Mouse (Mus musculus): ENCODE data around the gene Tacc2. TPM values are rescaled to one million over a fixed set of nuclear protein-coding genes. Genes with fewer than 3 reads are reported as not detected.
"Not testable (repeated sequence)": the region's sequence is repeated elsewhere in the genome, so short reads cannot be mapped to it uniquely, and the experiment has no call there.

The Tacc2 gene
- total RNA-seq, 2 experiments from 2014 or later: 0.30 to 5.0 TPM

DNA sequence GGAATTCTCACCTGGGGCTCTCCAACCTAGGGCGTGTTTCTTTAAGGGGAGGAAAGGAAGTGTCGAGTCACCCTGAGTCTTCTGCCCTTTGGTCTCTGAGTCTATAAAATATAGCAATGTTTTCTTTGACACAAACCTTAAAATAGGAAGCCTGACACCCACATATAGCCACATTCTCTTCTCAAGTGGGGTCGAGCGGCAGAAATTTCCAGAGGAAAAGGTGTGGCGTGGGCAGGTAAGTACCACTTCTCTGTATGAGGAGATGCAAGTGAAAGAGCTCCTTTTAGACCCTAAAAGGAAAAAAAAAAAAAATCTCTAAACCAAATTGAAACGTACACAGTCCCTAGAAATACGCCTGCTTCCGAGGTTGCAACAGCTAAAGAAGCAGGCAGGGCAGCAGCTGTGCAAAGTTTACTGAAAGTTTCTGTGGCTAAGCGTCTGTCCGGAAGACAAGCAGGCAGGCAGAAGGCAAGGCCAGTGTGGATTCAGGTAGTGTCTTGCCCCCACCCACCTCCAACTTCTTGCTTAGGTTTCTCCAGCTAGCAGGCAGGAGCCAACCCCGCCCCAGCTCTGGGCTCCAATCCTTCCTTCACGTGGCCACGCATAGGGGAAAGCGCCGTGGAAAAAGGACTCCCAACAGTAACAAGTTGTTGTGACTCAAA, 68.2 kb downstream of the Tacc2 start:
- ATAC-seq (replicated peaks; ENCODE audit: low FRiP score, poor library complexity, severe bottlenecking): no peak

DNA sequence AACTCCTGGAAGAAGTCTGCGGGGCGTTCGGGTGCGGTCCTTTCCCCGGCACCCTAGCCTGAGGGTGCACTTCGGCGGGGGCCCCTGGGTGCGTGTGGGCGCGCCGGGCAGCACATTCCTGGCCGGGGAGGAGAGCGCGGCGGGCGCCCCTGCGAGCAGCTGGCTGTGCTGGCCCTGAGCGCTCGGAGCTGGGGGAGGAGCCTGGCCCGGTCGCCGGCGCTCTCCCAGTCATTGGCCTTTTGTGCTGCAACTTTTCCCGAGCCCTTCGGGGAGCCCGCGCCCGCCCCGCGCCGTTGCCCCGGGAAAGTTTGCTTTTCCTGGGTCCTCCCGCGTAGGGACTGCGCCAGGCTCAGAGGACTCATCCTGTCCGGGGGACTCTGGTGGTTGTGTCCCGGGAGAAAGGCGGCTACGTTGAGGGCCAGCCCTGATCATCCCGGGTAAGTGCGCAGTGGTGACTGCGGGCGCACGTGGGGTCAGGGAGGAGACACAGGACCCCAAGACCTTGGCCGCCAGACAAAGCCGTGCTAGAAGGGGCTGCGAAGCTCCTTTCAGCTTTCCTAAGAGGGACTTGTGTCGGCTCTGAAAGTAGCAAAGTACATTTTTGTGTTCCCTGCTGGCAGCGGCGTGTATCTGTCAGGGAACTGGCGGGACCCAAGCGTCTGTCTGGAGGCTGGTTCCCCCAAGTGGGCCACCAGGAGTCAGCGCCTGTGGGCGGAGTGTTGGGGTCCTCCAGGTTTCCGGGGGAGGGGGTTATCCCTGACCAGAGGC, 68.9 kb downstream of the Tacc2 start:
- ATAC-seq (replicated peaks; ENCODE audit: low FRiP score, poor library complexity, severe bottlenecking): no peak

DNA sequence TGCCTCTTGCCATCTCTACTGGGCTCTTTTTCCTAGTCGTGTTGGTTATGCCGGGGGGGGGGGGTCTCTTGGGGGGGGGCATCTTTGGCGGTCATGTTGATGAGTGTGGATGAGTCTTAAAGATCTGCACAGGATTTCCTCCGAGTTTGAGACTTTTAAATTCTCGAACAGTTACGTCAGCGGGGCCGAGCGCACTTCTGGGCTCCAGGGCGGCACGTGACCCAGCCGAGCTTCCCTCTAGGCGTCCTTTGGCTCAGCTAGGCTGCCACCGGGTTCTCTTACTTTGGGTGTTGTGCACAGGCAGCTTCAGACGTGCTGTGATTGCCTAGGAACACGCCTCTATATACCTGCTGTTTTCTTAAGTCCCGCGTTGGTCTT, 69.5 kb downstream of the Tacc2 start:
- no peak for ATAC-seq (replicated peaks; ENCODE audit: low FRiP score, poor library complexity, severe bottlenecking)

DNA sequence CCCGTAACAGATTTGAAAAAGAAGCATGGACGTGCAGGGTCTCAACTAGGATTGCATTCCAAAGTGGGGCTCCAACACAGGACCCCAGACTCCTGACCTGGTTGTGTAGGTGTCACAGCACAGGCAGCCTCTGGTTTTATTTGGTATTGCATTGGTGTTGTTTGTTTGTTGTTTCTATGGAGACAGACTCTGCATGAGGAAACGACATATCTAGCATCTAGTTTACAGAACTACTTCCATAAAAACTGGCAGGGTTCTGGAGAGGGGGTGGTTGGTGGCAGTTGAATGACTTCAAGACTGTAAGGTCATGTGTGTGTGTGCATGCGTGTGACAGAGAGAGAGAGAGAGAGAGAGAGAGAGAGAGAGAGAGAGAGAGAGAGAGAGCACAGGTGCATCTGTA, 70.8 kb downstream of the Tacc2 start:
- ATAC-seq (replicated peaks; ENCODE audit: low FRiP score, poor library complexity, severe bottlenecking): no peak

DNA sequence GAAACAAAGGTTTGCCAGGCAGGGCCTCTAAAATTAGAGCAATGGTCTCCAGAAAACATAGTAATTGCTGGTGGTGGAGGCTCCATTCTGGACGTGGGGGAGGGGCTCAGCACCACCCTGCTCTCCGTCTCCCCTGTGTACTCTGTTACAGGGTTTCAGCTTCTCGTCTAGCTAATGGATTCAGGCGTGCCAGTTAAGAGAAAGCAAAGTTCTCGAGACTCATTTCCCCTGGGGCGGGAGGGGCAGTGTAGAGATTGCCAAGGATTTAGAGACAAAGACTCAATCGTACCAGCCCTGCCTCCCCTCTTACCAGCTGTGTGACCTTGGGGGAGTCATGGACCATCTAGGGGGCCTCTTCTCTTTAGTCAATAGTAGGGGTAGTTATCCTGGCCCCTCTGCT, 72.0 kb downstream of the Tacc2 start:
- ATAC-seq (replicated peaks; ENCODE audit: low FRiP score, poor library complexity, severe bottlenecking): no peak

DNA sequence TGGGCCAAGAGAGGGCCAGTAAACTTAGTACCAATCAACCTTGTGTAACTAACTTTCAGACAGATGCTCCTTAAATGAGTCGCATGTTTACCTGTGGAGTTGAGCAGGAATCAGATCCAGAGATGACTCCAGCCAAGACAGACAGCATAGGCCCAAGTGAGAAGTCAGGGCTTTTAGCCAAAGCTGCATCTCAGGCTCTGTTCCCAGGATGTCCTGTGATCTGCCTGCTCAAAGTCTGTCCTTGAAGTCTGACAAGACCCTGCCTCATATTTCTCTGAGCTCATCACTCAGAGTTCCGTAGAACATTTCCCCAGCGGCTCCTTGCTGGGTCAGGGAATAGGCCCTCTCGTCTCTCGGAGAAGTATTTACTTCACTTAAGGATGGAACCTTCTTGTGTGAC, 73.4 kb downstream of the Tacc2 start:
- no peak for ATAC-seq (replicated peaks; ENCODE audit: low FRiP score, poor library complexity, severe bottlenecking)

DNA sequence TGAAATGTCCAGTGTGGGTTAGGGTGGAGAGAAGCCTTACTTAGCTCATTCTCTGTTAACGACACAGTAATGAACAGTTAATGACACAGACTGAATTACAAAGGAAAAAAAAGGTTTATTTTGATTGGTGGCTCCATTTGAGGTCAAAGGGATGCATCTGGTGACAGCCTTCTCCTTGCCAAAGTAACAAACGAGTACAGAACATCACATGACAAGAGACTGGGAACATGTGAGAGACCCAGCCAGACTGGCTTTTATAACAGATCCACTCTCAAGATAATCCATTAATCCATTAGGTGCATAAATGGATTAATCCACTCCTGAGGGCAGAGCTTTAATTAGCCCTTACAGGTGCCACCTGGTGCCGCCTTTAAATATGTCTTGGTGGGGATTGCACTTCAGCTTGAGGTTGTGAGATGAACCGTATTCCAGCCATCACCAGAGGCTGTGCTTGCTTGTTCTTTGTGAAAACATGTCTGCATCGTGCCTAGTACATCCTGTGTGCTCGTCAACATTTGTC, 75.9 kb downstream of the Tacc2 start:
- no peak for ATAC-seq (replicated peaks; ENCODE audit: low FRiP score, poor library complexity, severe bottlenecking)

DNA sequence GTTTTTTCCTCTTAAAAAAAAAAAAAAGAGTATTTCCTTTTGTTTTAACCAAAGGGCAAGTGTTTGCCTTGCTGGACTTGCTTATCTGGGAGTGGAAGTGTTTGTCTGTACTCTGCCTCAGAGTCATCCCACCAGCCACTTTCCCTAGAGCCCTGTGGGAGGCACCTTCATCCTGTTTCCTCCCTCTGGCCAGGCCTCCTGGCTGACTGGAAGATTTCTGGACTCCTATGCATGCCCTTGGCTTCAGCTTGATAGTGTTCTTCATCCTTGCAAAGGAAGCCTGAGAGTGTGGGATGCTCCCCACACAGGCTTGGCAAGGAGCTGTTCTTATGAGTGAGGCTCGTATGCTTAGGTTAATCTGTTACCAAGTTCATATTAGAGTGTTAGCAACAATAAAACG, 77.3 kb downstream of the Tacc2 start:
- no peak for ATAC-seq (replicated peaks; ENCODE audit: low FRiP score, poor library complexity, severe bottlenecking)

DNA sequence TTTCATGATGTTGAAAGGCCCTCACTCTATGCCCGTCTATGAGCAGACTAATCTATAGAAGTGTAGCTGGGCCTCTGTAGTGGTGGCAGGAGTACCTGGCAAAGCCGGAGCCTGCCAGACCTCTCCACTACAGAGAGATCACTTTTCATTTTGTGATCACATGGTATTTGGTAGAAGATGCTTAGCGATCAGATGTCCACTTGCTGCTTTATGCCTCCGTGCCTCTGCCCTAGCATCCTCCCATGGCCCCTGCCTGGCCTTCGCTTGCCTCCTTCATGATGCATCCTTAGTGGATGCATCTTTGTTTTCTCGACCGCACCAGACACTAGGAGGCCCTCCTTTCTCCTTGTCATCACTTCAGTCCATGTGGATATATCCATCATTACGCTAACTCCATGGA, 79.7 kb downstream of the Tacc2 start:
- ATAC-seq (replicated peaks; ENCODE audit: low FRiP score, poor library complexity, severe bottlenecking): no peak

DNA sequence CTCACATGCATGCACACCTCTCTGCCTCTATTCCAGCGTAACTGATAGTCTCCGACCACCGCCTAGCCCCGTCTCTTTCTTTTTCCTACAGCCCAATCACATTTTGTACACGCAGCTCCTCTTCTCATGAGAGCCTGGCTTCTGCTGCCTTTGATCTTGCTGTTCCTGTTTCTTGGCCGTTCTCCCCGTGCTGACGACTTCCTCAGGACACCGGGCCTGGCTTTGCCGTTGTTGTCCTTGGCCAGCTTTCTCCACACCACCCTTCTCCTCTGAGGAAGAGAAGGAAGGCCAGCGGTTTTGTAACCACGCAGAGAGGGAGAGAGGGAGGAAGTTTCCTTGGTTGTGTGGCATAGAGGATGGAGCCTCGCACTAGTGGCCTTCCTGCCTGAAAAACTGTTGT, 80.5 kb downstream of the Tacc2 start:
- no peak for ATAC-seq (replicated peaks; ENCODE audit: low FRiP score, poor library complexity, severe bottlenecking)

DNA sequence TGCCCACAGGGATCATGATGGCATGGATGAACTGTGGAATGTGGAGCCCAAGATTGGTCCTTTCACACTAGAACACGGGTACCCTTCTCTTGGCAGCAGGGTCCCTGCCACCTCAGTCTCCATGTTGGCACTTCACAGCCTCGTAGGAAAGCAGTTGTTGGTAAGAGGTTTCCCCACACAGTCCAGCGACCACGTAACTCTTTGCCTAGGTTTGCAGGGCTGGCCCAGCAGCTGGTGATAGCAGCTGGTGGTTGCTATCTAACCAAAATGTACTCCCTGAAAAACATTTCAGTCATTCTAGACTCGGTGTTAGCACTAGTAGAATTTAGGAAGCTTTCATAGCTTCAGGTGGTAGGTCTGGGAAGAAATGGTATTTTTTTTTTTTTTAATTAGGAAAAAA, 81.9 kb downstream of the Tacc2 start:
- ATAC-seq (replicated peaks; ENCODE audit: low FRiP score, poor library complexity, severe bottlenecking): no peak

DNA sequence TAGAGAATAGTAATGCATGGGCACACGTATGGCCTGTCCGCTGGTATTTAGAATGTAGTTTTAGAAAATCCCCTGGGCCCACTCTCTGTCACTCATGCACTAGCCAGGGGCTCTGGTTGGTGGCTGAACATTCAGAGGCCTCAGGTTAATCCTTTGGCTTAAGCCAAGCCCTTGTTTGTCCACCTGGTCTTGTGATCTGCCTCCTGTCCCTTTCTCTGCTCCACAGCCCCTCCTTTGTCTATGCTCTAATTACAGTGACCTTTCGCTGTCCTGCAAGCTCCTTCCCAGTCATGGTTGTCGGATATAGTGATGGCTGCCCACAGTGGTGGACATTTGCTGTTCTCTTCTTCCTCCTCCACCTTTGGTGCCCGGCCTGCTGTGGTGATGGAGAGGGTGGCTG, 85.0 kb downstream of the Tacc2 start:
- no peak for ATAC-seq (replicated peaks; ENCODE audit: low FRiP score, poor library complexity, severe bottlenecking)

DNA sequence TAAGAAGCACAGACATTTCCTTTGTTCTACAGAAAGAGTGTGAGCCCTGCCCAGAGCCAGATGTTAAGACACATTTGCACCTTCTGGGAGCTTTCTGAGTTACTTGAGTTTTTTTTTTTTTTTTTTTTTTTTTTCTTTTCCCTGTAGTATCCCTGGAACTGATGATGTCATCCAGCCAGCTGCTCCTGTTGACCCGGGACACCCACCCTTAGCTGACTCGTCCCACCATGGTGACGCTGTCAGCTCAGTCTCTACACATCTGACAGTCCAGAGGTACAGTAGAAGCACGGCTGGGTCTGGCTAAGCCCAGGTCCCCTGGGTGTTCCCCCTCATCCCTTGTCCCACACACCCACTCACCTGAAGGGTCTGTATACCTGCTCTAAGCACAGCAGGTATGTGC, 85.6 kb downstream of the Tacc2 start:
- no peak for ATAC-seq (replicated peaks; ENCODE audit: low FRiP score, poor library complexity, severe bottlenecking)

DNA sequence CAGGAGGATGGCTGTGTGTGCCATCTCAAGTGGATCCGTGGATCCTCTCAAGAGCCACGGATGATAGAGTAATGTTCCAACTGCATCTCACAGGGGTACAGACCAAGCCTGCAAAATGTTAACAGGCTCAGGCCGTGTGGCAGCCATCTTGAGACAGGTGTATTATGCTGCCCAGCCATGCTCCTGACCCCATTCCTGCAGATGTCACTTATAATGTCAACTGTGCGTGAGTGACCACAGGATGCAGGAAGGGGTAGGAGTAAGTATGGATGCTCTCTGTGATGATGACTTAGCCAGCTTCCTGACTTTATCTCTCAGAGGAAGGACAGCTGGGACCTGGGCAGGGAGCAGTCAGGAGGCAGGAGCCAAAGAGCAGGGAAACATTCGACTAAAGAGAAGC, 86.8 kb downstream of the Tacc2 start:
- ATAC-seq (replicated peaks; ENCODE audit: low FRiP score, poor library complexity, severe bottlenecking): no peak

DNA sequence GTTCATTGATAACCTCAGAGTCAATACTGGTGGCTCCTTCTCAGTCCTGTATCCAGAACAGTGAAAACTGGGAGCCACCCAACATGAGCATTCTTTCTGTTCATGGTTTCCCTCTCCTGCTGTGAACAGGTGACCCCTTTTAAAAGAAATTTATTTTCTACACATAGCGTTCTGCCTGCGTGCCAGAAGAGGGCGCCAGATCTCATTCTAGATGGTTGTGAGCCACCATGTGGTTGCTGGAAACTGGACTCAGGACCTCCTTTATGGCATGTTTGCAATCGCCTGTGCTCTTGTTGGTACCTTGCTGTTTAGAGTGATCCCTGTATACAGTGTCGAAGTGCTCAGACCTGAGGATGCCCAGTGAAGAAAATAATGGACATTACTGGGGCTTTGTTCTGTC, 87.4 kb downstream of the Tacc2 start:
- no peak for ATAC-seq (replicated peaks; ENCODE audit: low FRiP score, poor library complexity, severe bottlenecking)

DNA sequence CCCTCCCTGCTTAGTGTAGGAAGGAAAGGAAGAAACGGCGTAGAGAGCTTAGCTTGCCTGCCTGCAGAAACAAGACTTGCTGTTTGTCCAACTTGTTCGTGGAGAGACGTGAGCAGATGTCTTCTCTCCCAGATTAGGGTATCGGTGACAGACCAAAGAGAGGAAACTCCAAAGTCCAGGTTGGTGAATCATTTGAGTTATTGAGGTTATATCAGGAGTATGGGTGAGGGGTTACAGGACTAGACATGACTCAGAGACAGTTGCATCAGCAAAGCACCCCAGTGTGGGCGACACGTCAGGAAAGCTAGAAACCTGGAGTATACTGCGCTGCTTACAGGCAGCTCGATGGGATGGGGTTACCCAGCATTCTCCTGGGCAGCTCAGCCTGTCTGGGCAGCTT, 88.1 kb downstream of the Tacc2 start:
- no peak for ATAC-seq (replicated peaks; ENCODE audit: low FRiP score, poor library complexity, severe bottlenecking)

DNA sequence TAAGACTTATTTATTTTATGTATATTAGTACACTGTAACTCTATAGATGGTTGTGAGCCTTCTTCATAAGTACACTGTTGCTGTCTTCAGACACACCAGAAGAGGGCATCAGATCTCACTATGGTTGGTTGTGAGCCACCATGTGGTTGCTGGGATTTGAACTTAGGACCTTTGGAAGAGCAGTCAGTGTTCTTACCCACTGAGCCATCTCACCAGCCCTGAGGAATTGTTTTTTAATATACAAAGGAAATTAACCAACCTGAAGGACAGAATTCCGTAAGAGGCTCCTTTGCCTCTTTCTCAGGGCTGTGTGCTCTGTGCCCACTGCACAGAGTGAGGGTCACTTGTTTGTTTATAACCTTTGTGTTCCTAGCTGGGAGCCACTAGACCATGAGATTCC, 90.8 kb downstream of the Tacc2 start:
- ATAC-seq (replicated peaks; ENCODE audit: low FRiP score, poor library complexity, severe bottlenecking): not testable (repeated sequence)

DNA sequence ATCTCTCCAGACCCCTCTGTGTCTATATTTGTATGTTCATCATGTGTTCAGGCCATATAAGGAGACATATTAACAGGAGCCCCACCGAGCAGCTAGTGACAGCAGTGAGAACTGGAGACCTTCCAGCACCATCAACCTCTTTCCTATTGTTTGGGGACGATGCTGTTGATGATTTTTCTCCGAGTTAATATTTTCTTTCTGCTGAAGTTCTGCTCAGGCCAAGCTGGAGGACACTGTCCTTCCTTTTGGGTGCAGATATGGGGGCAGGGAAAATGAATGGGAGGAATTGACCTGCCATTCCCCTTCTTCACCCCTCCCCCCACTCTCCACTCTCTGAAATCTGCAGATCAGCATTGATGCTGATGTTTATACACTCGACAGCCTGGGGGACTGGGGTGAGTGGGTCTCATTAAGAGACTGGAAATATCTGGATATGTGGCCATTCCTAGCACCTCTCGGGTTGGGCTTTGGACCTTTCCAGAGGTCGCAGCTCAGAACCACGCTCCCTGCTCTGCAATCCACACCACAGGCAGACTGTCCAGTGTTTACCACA, 91.6 kb downstream of the Tacc2 start:
- ATAC-seq (replicated peaks; ENCODE audit: low FRiP score, poor library complexity, severe bottlenecking): no peak

DNA sequence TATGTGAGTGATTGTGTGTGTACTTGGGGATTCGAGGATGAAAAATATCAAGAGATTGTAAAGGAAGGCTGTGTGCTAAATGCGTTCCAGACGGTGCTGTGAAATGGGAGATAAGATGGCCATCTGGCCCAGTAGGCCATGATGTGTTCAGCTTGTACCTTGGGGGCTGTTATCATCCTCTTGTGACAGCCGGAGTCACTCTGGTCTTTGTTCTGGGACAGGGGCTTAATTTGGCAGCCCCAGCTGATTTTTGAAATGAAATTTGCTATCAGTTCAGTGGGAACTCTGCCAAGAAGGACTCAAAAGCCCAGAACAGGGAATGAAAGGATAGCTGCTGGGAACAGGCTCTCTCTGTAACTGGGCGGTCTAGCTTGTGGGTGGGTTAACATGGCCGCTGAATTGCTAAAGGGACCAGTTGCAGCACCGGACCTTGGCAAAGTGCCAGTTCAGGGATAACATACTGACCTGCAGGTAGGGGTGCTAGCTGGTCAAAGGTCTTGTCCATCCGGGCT, 92.2 kb downstream of the Tacc2 start:
- no peak for ATAC-seq (replicated peaks; ENCODE audit: low FRiP score, poor library complexity, severe bottlenecking)

DNA sequence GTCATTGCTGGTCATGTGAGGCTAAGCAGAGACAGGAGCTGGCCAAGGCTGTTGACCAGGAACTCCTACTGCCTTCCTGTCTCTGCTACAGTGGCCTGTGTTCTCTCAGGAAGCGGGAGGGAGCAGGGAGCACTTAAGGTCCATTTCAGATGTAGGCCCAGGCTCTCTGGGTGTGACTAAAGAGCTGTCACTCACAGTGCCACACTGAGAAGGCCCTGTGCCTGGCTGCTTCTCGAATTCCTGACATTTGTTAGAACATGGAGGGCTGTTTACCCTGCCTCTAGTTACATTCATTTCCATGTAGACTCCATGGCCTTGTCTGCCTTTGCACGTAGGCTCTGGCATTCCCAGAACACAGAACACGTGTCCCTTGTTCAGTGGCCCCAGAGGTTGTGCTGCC, 93.1 kb downstream of the Tacc2 start:
- no peak for ATAC-seq (replicated peaks; ENCODE audit: low FRiP score, poor library complexity, severe bottlenecking)

DNA sequence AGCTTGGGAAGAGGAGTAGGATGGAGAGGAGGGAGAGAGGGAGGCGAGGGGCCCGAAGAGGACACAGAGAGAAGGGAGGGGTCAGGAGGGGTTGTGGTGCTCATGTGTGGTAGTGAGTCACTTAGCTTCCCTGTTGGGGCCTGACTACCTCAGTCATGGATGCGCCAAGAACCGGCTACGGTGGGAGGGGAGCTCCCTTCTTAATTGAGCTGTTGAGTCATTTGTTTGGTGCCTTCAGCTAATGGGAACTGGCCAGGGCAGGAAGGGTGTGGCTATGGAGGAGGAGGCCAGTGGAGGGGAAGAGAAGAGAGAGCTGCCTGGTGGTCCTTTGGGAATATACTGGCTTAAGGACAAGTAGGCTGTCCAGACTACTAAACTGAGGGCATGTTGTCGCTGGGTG, 94.1 kb downstream of the Tacc2 start:
- no peak for ATAC-seq (replicated peaks; ENCODE audit: low FRiP score, poor library complexity, severe bottlenecking)
